Mouse (Mus musculus): ENCODE measurements around the gene Ring1. TPM values are rescaled to one million over a fixed set of nuclear protein-coding genes. Genes with fewer than 3 reads are reported as not detected.

The Ring1 gene
- polyA plus RNA-seq, 1 experiment from 2014 or later, result 24.4 TPM

- under 1% methylated on average over 49 of the region's 49 CpGs for WGBS
- ATAC-seq (ENCODE audit: low FRiP score), result peak; percentile 65
- Histone ChIP-seq H3K4me1 (peaks cover 78% of the 10 kb centered on the region), H3K4me2 (peak within 1 kb of the TSS; percentile 98), H3K36me3 (peaks cover 18% of the 10 kb centered on the region), H3K9ac (replicated peaks) (peak within 1 kb of the TSS; percentile 67), H3K9me3 (replicated peaks) (no peaks in the 10 kb centered on the region), H3K27me3 (replicated peaks) (no peaks in the 10 kb centered on the region), H3K4me3 (replicated peaks) (peak within 1 kb of the TSS; percentile 64), H3K27ac (replicated peaks) (peak within 1 kb of the TSS; percentile 98)
Observed at GRCm38 (mm10) chr17:34027656-34028223, 3.3 kb upstream of the Ring1 start, which contains the start of gene H2-Ke6. Gene H2-Ke6 (minus strand): TSS chr17:34028060.

DNA sequence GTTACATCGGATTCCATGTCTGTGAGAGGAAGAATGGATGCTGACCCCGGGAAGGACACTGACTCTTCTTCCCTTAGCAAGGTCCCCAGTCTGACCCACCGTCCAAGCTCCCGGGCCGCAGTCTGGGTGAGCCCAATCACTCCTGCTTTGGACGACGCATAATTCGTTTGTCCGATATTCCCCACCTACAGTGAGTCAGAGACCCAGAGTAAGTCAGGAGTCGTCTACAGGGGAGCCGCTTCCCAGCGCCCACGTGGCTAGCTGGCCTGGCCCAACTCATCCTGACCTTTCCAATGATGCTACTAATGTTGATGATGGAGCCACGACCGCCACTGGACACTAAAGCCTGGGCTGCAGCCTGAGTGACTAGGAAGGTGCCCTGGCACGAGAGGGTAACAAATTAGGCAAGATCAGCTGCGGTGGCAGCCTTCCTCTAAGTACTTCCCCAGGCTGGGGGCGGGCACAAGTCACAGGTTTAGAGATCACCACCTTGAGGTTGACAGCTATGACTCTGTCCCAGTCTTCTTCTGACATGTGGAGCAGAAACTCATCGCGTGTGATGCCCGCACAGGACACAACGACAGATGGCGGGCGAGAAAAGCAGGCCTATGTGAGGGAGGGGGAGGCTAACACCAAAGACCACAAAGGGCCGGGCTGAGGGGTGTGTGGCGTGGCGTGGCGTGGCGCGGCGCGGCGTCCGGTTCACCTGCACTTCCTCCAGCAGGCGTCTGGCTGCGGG lies 2.6 kb upstream of the Ring1 start:
- H3K27ac ChIP-seq (replicated peaks), result peak overlapping the region; percentile 98
- H3K4me2 ChIP-seq, result peak overlapping the region; percentile 98
- WGBS, result 2% methylated on average over 35 of the region's 36 CpGs
- peak overlapping the region; percentile 64 for H3K4me3 ChIP-seq (replicated peaks)
- peaks cover 77% of the 10 kb centered on the region for H3K4me1 ChIP-seq
- H3K27me3 ChIP-seq (replicated peaks), result no peaks in the 10 kb centered on the region
- peak overlapping the region; percentile 67 for H3K9ac ChIP-seq (replicated peaks)
- ATAC-seq (ENCODE audit: low FRiP score), result no peak
- H3K36me3 ChIP-seq, result peaks cover 18% of the 10 kb centered on the region
- H3K9me3 ChIP-seq (replicated peaks), result no peaks in the 10 kb centered on the region

DNA sequence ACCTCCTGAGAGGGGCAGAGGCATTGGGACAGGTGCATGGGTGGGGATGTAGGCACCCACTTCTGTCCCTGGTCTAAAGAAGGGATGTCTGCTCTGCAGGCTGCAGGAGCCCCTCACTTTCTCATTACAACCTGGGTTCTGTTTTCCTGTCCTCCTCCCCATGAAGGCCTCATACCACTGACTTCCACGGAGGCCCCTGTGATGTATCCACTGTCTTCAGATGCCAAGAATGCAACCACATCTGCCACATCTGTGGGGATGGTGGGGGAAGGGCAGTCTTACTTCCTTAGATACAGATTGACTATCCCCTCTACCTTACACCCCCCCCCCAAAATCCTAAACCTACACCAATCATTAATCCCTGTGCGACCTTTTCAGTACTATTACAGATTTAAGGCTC lies 1.7 kb upstream of the Ring1 start:
- peak overlapping the region; percentile 98 for H3K27ac ChIP-seq (replicated peaks)
- H3K4me1 ChIP-seq, result peaks cover 77% of the 10 kb centered on the region
- H3K9me3 ChIP-seq (replicated peaks), result no peaks in the 10 kb centered on the region
- peak overlapping the region; percentile 91; the same call in 1 of the 2 replicates for H3K9ac ChIP-seq (replicated peaks)
- peaks cover 19% of the 10 kb centered on the region for H3K36me3 ChIP-seq
- H3K4me3 ChIP-seq (replicated peaks), result peak overlapping the region; percentile 80
- ATAC-seq (ENCODE audit: low FRiP score), result no peak
- peak overlapping the region; percentile 98 for H3K4me2 ChIP-seq
- H3K27me3 ChIP-seq (replicated peaks), result no peaks in the 10 kb centered on the region
- 10% methylated on average over 2 of the region's 2 CpGs for WGBS

GRCm38 (mm10) chr17:34025756-34026151 lies 1.3 kb upstream of the Ring1 start:
- ATAC-seq (ENCODE audit: low FRiP score), result peak; percentile 7; the same call in 1 of the 2 replicates
- Histone ChIP-seq H3K9ac (replicated peaks) (peak overlapping the region; percentile 91; the same call in 1 of the 2 replicates), H3K27ac (replicated peaks) (peak overlapping the region; percentile 98), H3K4me2 (peak overlapping the region; percentile 98), H3K36me3 (peaks cover 24% of the 10 kb centered on the region), H3K4me3 (replicated peaks) (peak overlapping the region; percentile 80), H3K27me3 (replicated peaks) (no peaks in the 10 kb centered on the region), H3K4me1 (peaks cover 76% of the 10 kb centered on the region), H3K9me3 (replicated peaks) (no peaks in the 10 kb centered on the region)
- WGBS, result 6% methylated on average over 7 of the region's 7 CpGs

GRCm38 (mm10) chr17:34024861-34025755 lies 628 bp upstream of the Ring1 start:
- Histone ChIP-seq H3K4me3 (replicated peaks) (peak overlapping the region; percentile 80), H3K9me3 (replicated peaks) (no peaks in the 10 kb centered on the region), H3K4me1 (peaks cover 69% of the 10 kb centered on the region), H3K36me3 (peaks cover 26% of the 10 kb centered on the region), H3K4me2 (peak overlapping the region; percentile 98), H3K27me3 (replicated peaks) (no peaks in the 10 kb centered on the region), H3K9ac (replicated peaks) (peak overlapping the region; percentile 91), H3K27ac (replicated peaks) (peak overlapping the region; percentile 98)
- under 1% methylated on average over 56 of the region's 57 CpGs for WGBS
- ATAC-seq (ENCODE audit: low FRiP score), result peak; percentile 12

GRCm38 (mm10) chr17:34023678-34024077 lies 802 bp downstream of the Ring1 start:
- H3K9me3 ChIP-seq (replicated peaks), result no peaks in the 10 kb centered on the region
- peak overlapping the region; percentile 91 for H3K9ac ChIP-seq (replicated peaks)
- H3K4me1 ChIP-seq, result peaks cover 55% of the 10 kb centered on the region
- peak overlapping the region; percentile 98 for H3K27ac ChIP-seq (replicated peaks)
- H3K27me3 ChIP-seq (replicated peaks), result no peaks in the 10 kb centered on the region
- H3K4me2 ChIP-seq, result peak overlapping the region; percentile 98
- H3K36me3 ChIP-seq, result peaks cover 13% of the 10 kb centered on the region
- WGBS, result 71% methylated on average over 9 of the region's 9 CpGs
- peak overlapping the region; percentile 80 for H3K4me3 ChIP-seq (replicated peaks)
- ATAC-seq (ENCODE audit: low FRiP score), result no peak

GRCm38 (mm10) chr17:34022987-34023386 lies 1.5 kb downstream of the Ring1 start:
- Histone ChIP-seq H3K4me2 (peak overlapping the region; percentile 98; the same call in 1 of the 2 replicates), H3K27ac (replicated peaks) (no peak overlapping the region), H3K27me3 (replicated peaks) (no peaks in the 10 kb centered on the region), H3K36me3 (peaks cover 11% of the 10 kb centered on the region), H3K4me1 (peaks cover 48% of the 10 kb centered on the region), H3K9ac (replicated peaks) (no peak overlapping the region), H3K4me3 (replicated peaks) (no peak overlapping the region), H3K9me3 (replicated peaks) (no peaks in the 10 kb centered on the region)
- ATAC-seq (ENCODE audit: low FRiP score), result no peak
- 97% methylated on average over 20 of the region's 20 CpGs for WGBS

- WGBS, result 90% methylated on average over 14 of the region's 14 CpGs
- peaks cover 11% of the 10 kb centered on the region for H3K36me3 ChIP-seq
- no peak overlapping the region for H3K9ac ChIP-seq (replicated peaks)
Observed at GRCm38 (mm10) chr17:34022414-34022783, 2.1 kb downstream of the Ring1 start.

DNA sequence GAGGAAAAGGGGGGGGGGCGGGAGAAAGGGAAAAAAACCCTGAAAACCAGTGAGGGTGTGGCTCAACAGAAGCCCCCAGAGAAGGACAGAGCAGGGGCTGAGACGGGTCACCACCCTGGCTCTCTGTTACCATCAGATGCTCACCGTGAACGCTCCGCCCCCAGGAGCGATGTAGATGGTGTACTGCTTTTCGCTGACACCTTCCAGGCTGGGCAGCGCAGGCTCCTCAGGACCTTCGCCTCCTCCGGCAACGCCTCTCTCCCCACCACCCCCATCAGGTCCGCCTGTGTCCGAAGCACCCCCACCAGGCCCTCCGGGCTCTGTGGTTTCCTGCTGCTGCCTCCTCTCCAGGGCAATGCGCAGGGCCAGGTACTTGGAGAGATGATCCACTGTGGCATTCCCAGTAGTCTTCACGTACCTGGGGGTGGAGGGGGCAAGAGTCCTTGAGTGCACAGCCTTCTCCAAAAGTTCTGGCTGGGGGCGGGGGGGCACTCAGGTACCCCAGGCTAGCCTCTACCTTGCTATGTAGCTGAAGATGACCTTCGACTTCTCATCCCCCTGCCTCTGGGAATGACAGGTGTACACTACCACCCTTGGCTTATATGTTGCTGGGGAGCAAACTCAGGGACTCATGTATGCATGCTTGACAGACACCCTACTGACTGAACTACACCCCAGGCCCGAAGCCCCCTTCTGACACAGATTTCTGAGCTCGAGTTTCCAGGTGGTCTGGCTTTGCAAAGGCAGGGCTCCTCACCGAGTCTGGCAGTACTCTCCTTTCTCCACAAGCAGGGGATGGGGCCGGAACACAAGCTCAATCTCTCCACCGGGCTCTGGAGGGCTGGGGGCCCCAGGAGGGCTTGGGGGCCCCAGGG lies 2.7 kb downstream of the Ring1 start:
- no peak overlapping the region for H3K4me2 ChIP-seq
- no peak overlapping the region for H3K27ac ChIP-seq (replicated peaks)
- peaks cover 11% of the 10 kb centered on the region for H3K36me3 ChIP-seq
- no peaks in the 10 kb centered on the region for H3K9me3 ChIP-seq (replicated peaks)
- H3K9ac ChIP-seq (replicated peaks), result no peak overlapping the region
- H3K4me3 ChIP-seq (replicated peaks), result no peak overlapping the region
- peaks cover 36% of the 10 kb centered on the region for H3K4me1 ChIP-seq
- ATAC-seq (ENCODE audit: low FRiP score), result no peak
- 97% methylated on average over 23 of the region's 23 CpGs for WGBS
- no peaks in the 10 kb centered on the region for H3K27me3 ChIP-seq (replicated peaks)

More at GRCm38 (mm10) chr17:34022414-34022783, 2.1 kb downstream of the Ring1 start:
- Histone ChIP-seq H3K4me3 (replicated peaks) (no peak overlapping the region), H3K27ac (replicated peaks) (no peak overlapping the region), H3K4me2 (no peak overlapping the region), H3K4me1 (peaks cover 43% of the 10 kb centered on the region), H3K9me3 (replicated peaks) (no peaks in the 10 kb centered on the region), H3K27me3 (replicated peaks) (no peaks in the 10 kb centered on the region)
- no peak for ATAC-seq (ENCODE audit: low FRiP score)

GRCm38 (mm10) chr17:34013436-34013835 lies 11.0 kb downstream of the Ring1 start:
- ATAC-seq (ENCODE audit: low FRiP score), result no peak
- Histone ChIP-seq H3K4me2 (no peak overlapping the region), H3K9me3 (replicated peaks) (no peaks in the 10 kb centered on the region), H3K4me3 (replicated peaks) (no peak overlapping the region), H3K36me3 (0 out of 2 replicates have a peak, but pooled peaks cover 2% of the 10 kb centered on the region), H3K9ac (replicated peaks) (no peak overlapping the region), H3K27ac (replicated peaks) (no peak overlapping the region), H3K27me3 (replicated peaks) (no peaks in the 10 kb centered on the region), H3K4me1 (no peaks in the 10 kb centered on the region)
- WGBS, result 93% methylated on average over 8 of the region's 8 CpGs

Data from neural tube, embryonic 15.5 days (tissue).